Comparison of ENCODE assay signal across 8 mouse cellular contexts in genomic region chr2:33371648-33372408, GRCm38 (mm10). TPM values are rescaled to one million over a fixed set of nuclear protein-coding genes. Genes with fewer than 3 reads are reported as not detected.
DNase-seq lines count a peak whose midpoint lies in the region; ATAC-seq and TF ChIP-seq lines count a peak whose summit lies in the region.

No protein-coding gene starts in this region.

- 32% methylated on average over 18 of the region's 18 CpGs for WGBS in liver, embryonic 11.5 days

- TF ChIP-seq POLR2A in testis, adult 2 months (IDR thresholded peaks at IDR 0.05; ENCODE audit: control insufficient read depth, low read depth, low read length): no peak

- H3K4me3 ChIP-seq in erythroblast, embryonic 14.5 days (replicated peaks): peak overlapping the region; percentile 69
- peak overlapping the region; percentile 66 for H3K4me3 ChIP-seq in testis, adult 2 months (ENCODE audit: control insufficient read depth, low read depth, low read length)
- H3K4me3 ChIP-seq in liver, embryonic 11.5 days (ENCODE audit: low read depth, low read length): peak overlapping the region; percentile 69

- no peak for ATAC-seq in erythroblast, adult 5-6 weeks (replicated peaks; ENCODE audit: low FRiP score, poor library complexity, severe bottlenecking)
- ATAC-seq in liver, embryonic 11.5 days (replicated peaks; ENCODE audit: low FRiP score): no peak

- H3K36me3 ChIP-seq in erythroblast, embryonic 14.5 days (ENCODE audit: control insufficient read depth): no peaks in the 10 kb centered on the region
- no peaks in the 10 kb centered on the region for H3K36me3 ChIP-seq in testis, adult 2 months (ENCODE audit: control insufficient read depth, insufficient read depth, low read length)
- H3K36me3 ChIP-seq in liver, embryonic 11.5 days (ENCODE audit: control insufficient read depth, insufficient read depth, low read length): no peaks in the 10 kb centered on the region

- peaks cover 14% of the 10 kb centered on the region for H3K4me1 ChIP-seq in erythroblast, embryonic 14.5 days (ENCODE audit: control insufficient read depth)
- H3K4me1 ChIP-seq in testis, adult 2 months (ENCODE audit: control insufficient read depth, insufficient read depth, low read length): peaks cover 8% of the 10 kb centered on the region
- no peaks in the 10 kb centered on the region for H3K4me1 ChIP-seq in liver, embryonic 11.5 days (replicated peaks; ENCODE audit: control insufficient read depth, insufficient read depth, low read length)

- H3K9me3 ChIP-seq in erythroblast, embryonic 14.5 days (ENCODE audit: control insufficient read depth, low read length): no peaks in the 10 kb centered on the region
- H3K9me3 ChIP-seq in liver, embryonic 11.5 days (ENCODE audit: control insufficient read depth, low read length): no peaks in the 10 kb centered on the region

- no peak overlapping the region for H3K9ac ChIP-seq in liver, embryonic 11.5 days (ENCODE audit: low read depth, low read length)

- H3K4me2 ChIP-seq in liver, embryonic 11.5 days: peak overlapping the region; percentile 71

- H3K27me3 ChIP-seq in erythroblast, embryonic 14.5 days (ENCODE audit: control insufficient read depth): no peaks in the 10 kb centered on the region; the same call in 1 of the 2 replicates
- no peaks in the 10 kb centered on the region for H3K27me3 ChIP-seq in testis, adult 2 months (ENCODE audit: control insufficient read depth, insufficient read depth, low read length)
- no peaks in the 10 kb centered on the region for H3K27me3 ChIP-seq in liver, embryonic 11.5 days (replicated peaks; ENCODE audit: control insufficient read depth, insufficient read depth, low read length)

- DNase-seq in testis, postnatal 10 days (ENCODE audit: low spot score): no peak
- no peak for DNase-seq in liver, embryonic 11.5 days (ENCODE audit: low spot score)
- no peak for DNase-seq in natural killer cell, adult 2 months (ENCODE audit: low spot score in 2 of 2)
- DNase-seq in spleen, postnatal 36 days (ENCODE audit: low spot score in 2 of 2): no peak
- DNase-seq in MN1 (ENCODE audit: low spot score): no peak

- TF ChIP-seq CTCF in testis, adult 2 months (IDR thresholded peaks at IDR 0.05; ENCODE audit: control insufficient read depth, insufficient read depth, insufficient replicate concordance, low read depth, low read length): no peak

- no peak overlapping the region for H3K27ac ChIP-seq in testis, adult 2 months (ENCODE audit: control insufficient read depth, insufficient read depth, low read depth, low read length)
- H3K27ac ChIP-seq in liver, embryonic 11.5 days (ENCODE audit: low read depth, low read length): no peak overlapping the region

RNA-seq across cellular contexts. Expression of gene Ralgps1, which starts 0.5 kb away (rescaled TPM):
- polyA plus RNA-seq in erythroblast, embryonic 14.5 days (2012): not detected in 2 replicates
- total RNA-seq in erythroblast, adult 5-6 weeks (2015; ENCODE audit: low replicate concordance): 0.58 and 0.63 TPM in 2 replicates
- 0.60 and 1.3 TPM in 2 replicates for total RNA-seq in erythroblast, adult 5-6 weeks (2017; ENCODE audit: low replicate concordance)
- polyA plus RNA-seq in testis, adult 2 months (2012; rRNA removed): 33.0 and 35.6 TPM in 2 replicates
- 2.7 and 3.0 TPM in 2 replicates for polyA plus RNA-seq in liver, embryonic 11.5 days (2014; fragmentation: Nextera tagmentation; extraction: Ambion mirVana)

RNA-seq across cellular contexts. Expression of gene Zbtb34, which starts 59.3 kb away (rescaled TPM):
- 0.02 and 0.03 TPM in 2 replicates for polyA plus RNA-seq in erythroblast, embryonic 14.5 days (2012)
- total RNA-seq in erythroblast, adult 5-6 weeks (2015; ENCODE audit: low replicate concordance): 7.1 and 10.6 TPM in 2 replicates
- total RNA-seq in erythroblast, adult 5-6 weeks (2017; ENCODE audit: low replicate concordance): 2.2 and 2.6 TPM in 2 replicates
- polyA plus RNA-seq in testis, adult 2 months (2012; rRNA removed): 10.5 and 10.9 TPM in 2 replicates
- 6.1 and 7.6 TPM in 2 replicates for polyA plus RNA-seq in liver, embryonic 11.5 days (2014; fragmentation: Nextera tagmentation; extraction: Ambion mirVana)
